Mouse (Mus musculus) thymus, adult 2 months (tissue): ENCODE measurements around the gene Tns2.

Experiments
- CTCF ChIP-seq: fragments of 200-500 bp; IDR thresholded peaks from 2 replicates; pipeline ENCODE4 v1.5.1; 2012; ENCODE audit warnings: mild to moderate bottlenecking, control low read depth, low read length, moderate library complexity, borderline replicate concordance; ENCODE audit not compliant: control insufficient read depth, poor library complexity, insufficient read depth; ENCODE audit errors: extremely low read depth
- POLR2A ChIP-seq: fragments of 200-500 bp; IDR thresholded peaks from 2 replicates; pipeline ENCODE4 v1.6.1; 2012; ENCODE audit warnings: mild to moderate bottlenecking, low read length, control low read depth, moderate library complexity; ENCODE audit not compliant: control insufficient read depth, poor library complexity, insufficient read depth; ENCODE audit errors: extremely low read depth

DNA sequence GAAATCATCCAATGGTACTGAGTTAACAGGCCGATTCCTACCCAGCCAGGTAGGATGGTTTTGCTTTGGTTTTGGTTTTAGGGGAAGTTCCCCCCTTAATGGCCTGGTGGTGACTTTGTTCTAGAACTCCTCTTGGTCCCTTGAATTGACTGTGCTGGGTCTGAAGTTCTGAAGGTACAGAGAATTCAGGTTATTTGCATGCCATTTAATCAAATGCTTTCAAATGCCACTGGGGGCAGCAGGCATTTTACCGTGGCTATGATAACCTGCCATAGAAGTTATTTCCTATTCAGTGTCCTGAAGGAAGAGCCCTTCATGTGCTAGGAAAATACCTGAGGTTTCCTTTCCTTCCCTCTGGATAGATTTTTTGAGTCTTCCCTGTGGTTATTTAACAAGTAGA is 19.8 kb upstream of the Tns2 start:
- TF ChIP-seq POLR2A (no peak), CTCF (no peak)
